ENCODE assay signal across 15 mouse cellular contexts in genomic region chr5:11857909-11858308, GRCm38 (mm10). TPM values are rescaled to one million over a fixed set of nuclear protein-coding genes. Genes with fewer than 3 reads are reported as not detected.
"Had no signal": no experiment of that assay in that cellular context is flagged by ENCODE, and none has a peak within 500 bp of the region (broad histone marks: within the 10 kb centered on the region; RNA-seq: fewer than 3 reads in every experiment).

No protein-coding gene starts in this region.

RNA-seq across cellular contexts. Expression of gene Gm6465, which starts 12.6 kb away (rescaled TPM):
- total RNA-seq: heart, postnatal 10 days; heart, postnatal 14 days; heart, postnatal 25 days; heart, postnatal 36 days; heart, postnatal 4 days; hematopoietic stem cell, adult 5-6 weeks; hindbrain, postnatal 0 days; layer of hippocampus, adult 18-20 months; layer of hippocampus, adult 2 months; layer of hippocampus, adult 8-10 months; layer of hippocampus, postnatal 10 days; layer of hippocampus, postnatal 14 days; layer of hippocampus, postnatal 25 days; layer of hippocampus, postnatal 36 days; left cerebral cortex, adult 18-20 months had no signal

RNA-seq across cellular contexts. Expression of gene 4933402N22Rik, which starts 59.9 kb away (rescaled TPM):
- total RNA-seq: heart, postnatal 10 days; heart, postnatal 14 days; heart, postnatal 25 days; heart, postnatal 36 days; heart, postnatal 4 days; hematopoietic stem cell, adult 5-6 weeks; hindbrain, postnatal 0 days; layer of hippocampus, adult 18-20 months; layer of hippocampus, adult 2 months; layer of hippocampus, adult 8-10 months; layer of hippocampus, postnatal 10 days; layer of hippocampus, postnatal 14 days; layer of hippocampus, postnatal 25 days; layer of hippocampus, postnatal 36 days; left cerebral cortex, adult 18-20 months had no signal
